Mouse (Mus musculus) thymus, postnatal 36 days (tissue): ENCODE data around the gene Blm.

Source experiments
- DNase-seq, 2 experiments: peaks; one replicate each; pipeline ENCODE4 v3.0.0; 2022; ENCODE audit warnings: mixed read lengths in 2 of 2

Gene Blm

GRCm38 (mm10) chr7:80435594-80435993, 99.3 kb downstream of the Blm start:
- no peak for DNase-seq

- DNase-seq: no peak
Measured at GRCm38 (mm10) chr7:80429661-80430060, 105.3 kb downstream of the Blm start.

GRCm38 (mm10) chr7:80427730-80428129, 107.2 kb downstream of the Blm start:
- DNase-seq: no peak

- DNase-seq: no peak
Measured at GRCm38 (mm10) chr7:80426363-80426762, 108.6 kb downstream of the Blm start.

- DNase-seq: peak; percentile 37 to 38
Measured at GRCm38 (mm10) chr7:80424722-80425121, 110.2 kb downstream of the Blm start.

GRCm38 (mm10) chr7:80422759-80423480, 112.0 kb downstream of the Blm start:
- DNase-seq: peak in 1 of 2 experiments; percentile 47

- DNase-seq: no peak
Measured at GRCm38 (mm10) chr7:80421576-80421975, 113.3 kb downstream of the Blm start.

GRCm38 (mm10) chr7:80420586-80420985, 114.3 kb downstream of the Blm start:
- DNase-seq: no peak

- DNase-seq: no peak
Measured at GRCm38 (mm10) chr7:80419278-80419677, 115.6 kb downstream of the Blm start.

- DNase-seq: no peak
Measured at GRCm38 (mm10) chr7:80418036-80418435, 116.9 kb downstream of the Blm start.

GRCm38 (mm10) chr7:80417601-80418000, 117.3 kb downstream of the Blm start:
- no peak for DNase-seq

GRCm38 (mm10) chr7:80416969-80417368, 118.0 kb downstream of the Blm start:
- peak in 1 of 2 experiments; percentile 21 for DNase-seq

GRCm38 (mm10) chr7:80414303-80414855, 120.5 kb downstream of the Blm start:
- DNase-seq: no peak

GRCm38 (mm10) chr7:80413512-80414302, 121.2 kb downstream of the Blm start:
- peak in 1 of 2 experiments; percentile 30 for DNase-seq

GRCm38 (mm10) chr7:80412781-80413180, 122.1 kb downstream of the Blm start:
- DNase-seq: no peak

GRCm38 (mm10) chr7:80412279-80412678, 122.6 kb downstream of the Blm start:
- no peak for DNase-seq

- no peak for DNase-seq
Measured at GRCm38 (mm10) chr7:80410380-80410779, 124.5 kb downstream of the Blm start.

- DNase-seq: no peak
Measured at GRCm38 (mm10) chr7:80407712-80408111, 127.2 kb downstream of the Blm start.

GRCm38 (mm10) chr7:80406186-80406585, 128.7 kb downstream of the Blm start:
- no peak for DNase-seq

- no peak for DNase-seq
Measured at GRCm38 (mm10) chr7:80405188-80405695, 129.7 kb downstream of the Blm start, which contains the start of gene Furin. Furin (minus strand) TSS chr7:80405436.
